Mouse (Mus musculus): ENCODE data around the gene Slc22a8.

The Slc22a8 gene

DNA sequence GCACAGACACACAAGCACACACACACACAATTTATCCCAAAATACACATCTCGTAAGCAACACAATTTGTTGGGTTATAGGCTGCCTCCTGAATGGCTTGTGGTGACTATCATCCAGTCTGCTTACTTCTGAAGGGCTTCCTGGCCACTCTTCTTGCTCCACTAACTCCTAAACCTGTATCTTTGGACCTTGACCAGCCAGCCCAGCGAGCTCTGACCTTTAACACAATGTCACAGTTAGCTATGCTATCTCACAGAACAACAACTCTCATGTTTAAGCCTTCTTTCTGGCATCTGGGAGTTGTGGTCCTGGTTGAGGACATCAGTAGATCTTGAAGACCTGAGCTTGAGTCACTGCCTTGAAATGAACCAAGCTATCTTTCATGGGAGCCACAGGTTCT is 8.2 kb downstream of the Slc22a8 start:
- DNase-seq: no peak

- no peak for DNase-seq
Observed at GRCm38 (mm10) chr19:8601922-8602321, 10.9 kb downstream of the Slc22a8 start.

GRCm38 (mm10) chr19:8602914-8603313 is 11.9 kb downstream of the Slc22a8 start:
- DNase-seq: no peak

- DNase-seq: no peak
Observed at GRCm38 (mm10) chr19:8604536-8605240, 13.6 kb downstream of the Slc22a8 start.

DNA sequence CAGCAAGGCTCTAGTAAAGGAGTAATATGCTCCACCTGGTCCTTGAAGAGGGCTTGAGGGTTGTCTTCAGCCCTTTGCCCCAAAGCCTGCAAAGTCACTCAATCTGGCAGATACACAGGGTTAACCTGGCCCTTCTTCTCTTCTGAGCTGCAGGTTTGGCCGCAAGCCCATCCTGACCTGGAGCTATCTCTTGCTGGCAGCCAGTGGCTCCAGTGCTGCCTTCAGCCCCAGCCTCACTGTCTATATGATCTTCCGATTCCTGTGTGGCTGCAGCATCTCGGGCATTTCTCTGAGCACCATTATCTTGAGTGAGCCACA is 14.1 kb downstream of the Slc22a8 start:
- DNase-seq: no peak

- peak in 1 of 2 experiments; percentile 7 for DNase-seq
Observed at GRCm38 (mm10) chr19:8611358-8612123, 20.5 kb downstream of the Slc22a8 start.

GRCm38 (mm10) chr19:8613111-8613510 is 22.1 kb downstream of the Slc22a8 start:
- DNase-seq: no peak

DNA sequence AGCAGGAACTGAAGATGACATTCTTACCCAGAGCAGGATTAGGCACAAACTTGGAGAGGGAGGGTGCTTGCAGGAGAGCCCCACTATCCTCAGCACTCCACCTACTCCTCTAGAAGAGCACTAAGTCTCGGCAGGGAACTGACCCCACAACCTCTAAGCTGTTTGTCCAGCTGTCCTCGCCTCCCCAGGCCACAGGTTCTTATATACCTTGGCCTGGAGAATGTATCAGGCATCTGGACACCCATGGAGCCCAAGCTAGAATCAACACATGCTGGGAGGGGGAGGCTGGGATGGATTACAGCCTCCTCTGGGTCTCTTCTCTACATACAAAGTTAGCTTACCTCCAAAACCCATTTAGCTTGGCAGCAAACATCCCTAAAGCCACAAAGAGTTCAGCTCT is 23.3 kb downstream of the Slc22a8 start:
- no peak for DNase-seq

GRCm38 (mm10) chr19:8616314-8616713 is 25.3 kb downstream of the Slc22a8 start:
- DNase-seq: no peak

DNA sequence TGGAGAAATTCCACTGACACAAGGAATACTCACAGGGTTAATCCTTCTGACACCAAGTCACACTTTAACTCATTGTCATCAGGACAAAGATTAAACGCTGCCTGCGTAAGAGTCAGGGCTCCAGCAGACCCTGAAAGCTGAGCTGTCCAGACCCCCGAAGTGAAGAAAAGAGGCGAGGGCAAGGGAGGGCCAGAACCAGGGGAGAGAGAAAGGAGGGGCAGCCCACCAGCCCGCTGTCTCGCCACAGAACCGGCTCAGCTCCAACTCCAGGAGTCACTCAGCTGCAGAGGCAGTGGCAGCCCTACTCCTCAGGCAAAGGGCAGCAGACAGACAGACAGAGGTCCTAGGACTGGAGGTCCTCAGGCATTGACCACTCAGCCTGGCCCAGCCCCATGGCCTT is 26.9 kb downstream of the Slc22a8 start, which contains the start of gene Slc22a6:
Gene Slc22a6, plus strand, starts transcription at position 136 of the 400 bp plus-strand sequence.
- no peak for DNase-seq

DNA sequence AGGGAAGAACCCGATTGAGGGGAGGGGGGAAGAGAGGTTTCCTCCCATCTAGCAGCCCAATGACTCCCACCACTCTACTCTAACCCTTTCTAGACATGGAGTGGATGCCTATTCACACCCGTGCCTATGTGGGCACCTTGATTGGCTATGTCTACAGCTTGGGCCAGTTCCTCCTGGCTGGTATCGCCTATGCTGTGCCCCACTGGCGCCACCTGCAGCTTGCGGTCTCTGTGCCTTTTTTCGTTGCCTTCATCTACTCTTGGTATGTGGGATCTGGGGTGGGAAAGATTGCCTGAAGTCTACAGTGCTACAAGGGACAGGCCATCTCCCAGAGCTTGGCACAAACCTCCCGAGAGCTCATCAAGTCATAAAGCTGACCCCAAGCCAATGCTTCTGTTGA is 30.0 kb downstream of the Slc22a8 start:
- no peak for DNase-seq

DNA sequence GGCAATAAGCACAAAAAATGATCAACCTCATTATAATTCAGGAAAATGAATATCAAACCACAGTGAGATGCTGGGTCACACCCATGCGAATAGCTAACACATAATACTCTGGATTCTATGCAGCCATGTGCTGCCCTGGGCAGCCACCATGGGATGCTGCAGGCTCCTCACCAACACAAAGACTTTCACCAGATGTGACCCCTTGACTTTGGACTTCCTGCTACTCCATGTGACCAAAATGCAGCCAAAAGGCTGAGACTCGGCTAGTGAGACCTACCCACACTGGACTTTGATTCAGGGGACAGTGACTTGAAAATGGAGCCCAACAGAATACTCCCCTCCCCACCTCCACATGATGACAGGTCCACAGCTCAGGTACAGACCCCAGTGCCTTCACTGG is 39.2 kb downstream of the Slc22a8 start:
- DNase-seq: no peak

DNA sequence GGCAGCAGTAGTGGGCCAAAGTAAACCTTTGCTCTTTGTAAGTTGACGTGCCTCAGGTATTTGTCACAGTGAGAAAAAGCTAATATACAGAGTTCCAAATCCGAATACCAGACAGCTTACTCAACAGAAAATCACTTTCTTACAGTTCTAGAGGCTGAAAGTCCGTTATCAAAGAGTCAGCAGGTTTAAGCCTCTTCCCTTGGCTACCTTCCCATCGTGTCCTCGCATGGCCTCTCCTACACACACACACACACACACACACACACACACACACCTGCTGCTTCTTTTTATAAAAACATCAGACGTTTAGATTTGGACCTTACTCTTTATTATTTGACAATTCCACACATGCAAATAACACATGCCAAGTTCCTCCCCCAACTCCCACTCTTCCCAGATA is 39.8 kb downstream of the Slc22a8 start:
- no peak for DNase-seq

GRCm38 (mm10) chr19:8632029-8632428 is 41.0 kb downstream of the Slc22a8 start:
- no peak for DNase-seq

GRCm38 (mm10) chr19:8642086-8642485 is 51.0 kb downstream of the Slc22a8 start:
- no peak for DNase-seq

GRCm38 (mm10) chr19:8646393-8646792 is 55.3 kb downstream of the Slc22a8 start:
- no peak for DNase-seq

DNA sequence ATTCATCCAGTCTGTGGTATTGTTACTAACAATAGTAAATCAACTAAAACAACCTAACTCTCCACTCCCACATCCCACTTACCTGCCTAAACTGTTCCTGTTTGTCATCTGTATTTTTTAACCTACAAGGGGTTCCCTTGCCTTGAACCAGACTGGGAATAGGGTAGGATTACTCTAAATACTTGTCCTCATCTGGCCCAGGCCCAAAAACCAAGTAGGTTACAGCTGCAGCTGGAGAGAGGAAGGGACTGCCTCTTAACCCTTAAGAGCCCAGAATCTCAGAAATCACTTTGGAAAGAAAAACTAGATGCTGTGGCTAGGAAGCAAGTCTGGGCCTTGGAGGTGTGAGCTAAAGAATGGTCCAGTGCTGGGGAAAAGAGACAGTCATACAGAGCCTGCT is 64.8 kb downstream of the Slc22a8 start:
- no peak for DNase-seq

DNA sequence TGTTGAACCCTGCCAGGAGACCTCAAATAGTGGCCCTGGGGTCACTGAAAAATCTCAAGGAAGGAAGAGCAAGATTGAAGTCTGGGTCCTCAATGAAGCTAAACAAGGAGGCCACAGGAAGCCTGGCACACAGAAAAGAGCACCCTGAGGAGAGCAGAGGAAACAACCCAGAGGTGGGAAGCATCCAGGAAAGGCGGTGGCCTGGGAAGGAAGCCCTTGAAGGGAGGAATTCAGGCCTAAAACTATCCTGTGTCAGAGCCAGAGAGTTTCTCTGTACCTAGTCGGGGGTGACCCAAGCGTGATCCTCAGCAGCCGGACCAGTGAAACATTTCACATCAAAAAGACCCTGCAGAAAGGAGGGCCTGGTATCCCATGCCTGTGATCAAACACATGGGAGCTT is 65.3 kb downstream of the Slc22a8 start:
- peak in 1 of 2 experiments; percentile 28 for DNase-seq

Measured in lung, postnatal 4 days (tissue).